Mouse (Mus musculus): ENCODE results near the gene Dusp16. TPM values are rescaled to one million over a fixed set of nuclear protein-coding genes. Genes with fewer than 3 reads are reported as not detected.

Gene Dusp16
- polyA plus RNA-seq, 1 experiment, result 0.22 TPM

DNA sequence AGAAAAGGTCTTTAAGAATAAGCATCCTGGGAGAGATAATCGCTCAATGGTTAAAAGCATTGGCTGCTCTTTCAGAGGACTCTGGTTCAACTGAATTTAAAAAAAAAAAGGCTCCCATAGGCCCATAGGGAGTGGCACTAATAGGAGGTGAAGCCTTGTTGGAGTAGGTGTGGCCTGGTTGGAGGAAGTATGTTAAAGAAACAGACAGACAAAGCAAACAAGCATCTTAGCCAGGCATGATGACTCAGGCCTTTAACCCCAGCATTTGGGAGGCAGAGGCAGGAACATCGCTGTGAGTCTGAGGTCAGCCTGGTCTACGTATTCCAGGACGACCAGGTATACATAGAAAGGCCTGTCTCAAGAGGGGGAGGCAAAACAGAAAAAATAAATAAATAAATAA lies 39.0 kb downstream of the Dusp16 start:
- Histone ChIP-seq H3K9me3 (ENCODE audit: control insufficient read depth, low read length) (no peaks in the 10 kb centered on the region), H3K27me3 (ENCODE audit: control insufficient read depth) (no peaks in the 10 kb centered on the region), H3K4me3 (replicated peaks) (no peak overlapping the region), H3K4me1 (ENCODE audit: control insufficient read depth) (peaks cover 10% of the 10 kb centered on the region), H3K36me3 (ENCODE audit: control insufficient read depth) (peaks cover 16% of the 10 kb centered on the region)
- no peak for TF ChIP-seq GATA1 (IDR thresholded peaks at IDR 0.05; ENCODE audit: low read length)
- no peak for TF ChIP-seq TAL1 (IDR thresholded peaks at IDR 0.05; ENCODE audit: low read length)

DNA sequence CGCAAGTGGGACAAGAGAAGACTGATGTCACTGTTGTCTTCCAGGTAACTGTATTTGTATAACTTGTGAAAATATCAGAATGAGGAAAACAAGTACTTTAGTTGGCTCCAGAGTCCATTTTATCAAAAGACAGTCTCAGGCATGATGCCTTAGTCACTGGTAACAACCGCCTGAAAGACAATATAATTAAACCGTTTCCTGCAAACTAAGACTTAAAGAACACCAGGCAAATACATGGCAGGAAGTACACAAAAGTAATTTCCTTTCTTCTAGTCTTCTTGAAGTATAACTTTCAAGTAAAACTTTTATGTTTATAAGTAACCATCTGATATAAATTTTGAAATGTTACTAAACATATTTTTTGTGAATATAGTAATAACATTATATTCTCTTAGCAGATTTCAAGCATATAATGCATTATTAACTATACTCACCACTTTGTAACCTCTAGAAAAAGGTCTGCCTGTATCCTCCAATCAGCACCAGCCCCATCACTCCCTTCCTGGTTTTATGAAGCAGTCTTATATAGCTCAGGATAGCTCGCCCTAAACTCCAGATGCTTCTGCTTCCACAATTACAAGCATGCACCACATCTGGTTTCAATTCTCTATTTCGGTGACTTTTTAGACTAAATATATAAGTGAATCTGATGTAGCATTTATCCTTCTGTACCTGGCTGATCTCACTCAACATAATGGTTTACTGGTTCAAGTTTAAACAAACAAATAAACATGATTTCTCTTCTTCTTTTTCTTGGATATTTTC lies 40.4 kb downstream of the Dusp16 start:
- Histone ChIP-seq H3K36me3 (ENCODE audit: control insufficient read depth) (peaks cover 13% of the 10 kb centered on the region), H3K4me3 (replicated peaks) (no peak overlapping the region), H3K27me3 (ENCODE audit: control insufficient read depth) (no peaks in the 10 kb centered on the region), H3K9me3 (ENCODE audit: control insufficient read depth, low read length) (no peaks in the 10 kb centered on the region), H3K4me1 (ENCODE audit: control insufficient read depth) (peaks cover 10% of the 10 kb centered on the region)
- TF ChIP-seq TAL1 (IDR thresholded peaks at IDR 0.05; ENCODE audit: low read length) (no peak), GATA1 (IDR thresholded peaks at IDR 0.05; ENCODE audit: low read length) (no peak)

DNA sequence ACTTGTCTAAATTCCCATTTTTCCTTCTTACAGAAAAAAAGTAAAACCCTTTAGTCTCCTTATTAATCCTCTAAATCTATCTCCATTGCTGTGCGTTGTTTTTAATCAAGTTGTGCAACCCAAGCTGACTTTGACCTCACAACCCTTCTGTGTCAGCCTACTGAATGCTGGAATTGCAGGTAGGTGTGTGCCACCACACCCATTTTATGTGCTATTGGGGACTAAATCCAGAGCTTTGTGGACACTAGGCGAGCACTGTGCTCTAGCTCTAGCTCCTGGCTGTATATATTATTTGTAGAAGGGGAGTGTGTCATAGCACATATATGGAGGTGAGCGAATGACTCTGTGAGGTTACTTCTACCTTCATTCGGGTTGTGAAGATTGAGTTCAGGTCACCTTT lies 41.3 kb downstream of the Dusp16 start:
- no peaks in the 10 kb centered on the region for H3K27me3 ChIP-seq (ENCODE audit: control insufficient read depth)
- TF ChIP-seq TAL1 (IDR thresholded peaks at IDR 0.05; ENCODE audit: low read length) (no peak), GATA1 (IDR thresholded peaks at IDR 0.05; ENCODE audit: low read length) (no peak)

DNA sequence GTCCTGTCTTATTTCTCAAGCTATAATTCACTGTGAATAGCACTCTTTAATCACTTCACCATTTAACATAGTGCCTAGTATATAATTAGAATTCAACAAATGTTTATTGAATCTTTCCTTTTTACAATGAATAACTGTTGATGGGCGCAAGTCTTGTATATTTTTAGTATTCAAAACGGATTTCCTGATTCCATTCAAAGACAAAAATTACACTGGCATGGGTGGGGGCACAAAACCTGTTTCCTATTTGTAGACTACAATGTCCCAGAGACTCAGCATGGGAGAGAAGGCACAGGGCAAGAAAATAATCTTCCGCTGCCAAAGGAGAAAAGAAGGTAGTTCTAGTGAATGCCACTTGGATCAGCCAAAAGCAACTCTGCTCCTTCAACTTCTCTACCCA lies 44.3 kb downstream of the Dusp16 start:
- H3K36me3 ChIP-seq (ENCODE audit: control insufficient read depth), result peaks cover 3% of the 10 kb centered on the region; the same call in 1 of the 2 replicates
- H3K4me3 ChIP-seq (replicated peaks), result no peak overlapping the region
- H3K9me3 ChIP-seq (ENCODE audit: control insufficient read depth, low read length), result no peaks in the 10 kb centered on the region
- H3K4me1 ChIP-seq (ENCODE audit: control insufficient read depth), result no peaks in the 10 kb centered on the region; the same call in none of the 2 replicates
- no peaks in the 10 kb centered on the region for H3K27me3 ChIP-seq (ENCODE audit: control insufficient read depth)
- TF ChIP-seq TAL1 (IDR thresholded peaks at IDR 0.05; ENCODE audit: low read length) (no peak), GATA1 (IDR thresholded peaks at IDR 0.05; ENCODE audit: low read length) (no peak)

More for the DNA sequence above, 41.3 kb downstream of the Dusp16 start:
- peaks cover 10% of the 10 kb centered on the region for H3K36me3 ChIP-seq (ENCODE audit: control insufficient read depth)
- H3K4me1 ChIP-seq (ENCODE audit: control insufficient read depth), result peaks cover 10% of the 10 kb centered on the region
- H3K4me3 ChIP-seq (replicated peaks), result no peak overlapping the region
- H3K9me3 ChIP-seq (ENCODE audit: control insufficient read depth, low read length), result no peaks in the 10 kb centered on the region

DNA sequence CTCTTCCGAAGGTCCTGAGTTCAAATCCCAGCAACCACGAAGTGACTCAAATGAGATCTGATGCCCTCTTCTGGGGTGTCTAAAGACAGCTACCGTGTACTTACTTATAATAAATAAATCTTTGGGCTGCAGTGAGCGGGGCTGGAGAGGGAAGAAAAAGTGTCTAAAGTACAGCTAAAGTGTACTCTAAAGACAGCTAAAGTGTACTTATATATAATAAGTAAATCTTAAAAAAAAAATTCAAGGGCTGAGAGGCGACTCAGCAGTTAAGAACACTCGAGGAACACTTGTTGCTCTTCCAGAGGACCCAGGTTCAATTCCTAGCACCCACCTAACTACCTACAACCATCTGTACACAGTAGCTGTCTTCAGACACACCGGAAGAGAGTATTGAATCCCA lies 46.5 kb downstream of the Dusp16 start:
- H3K36me3 ChIP-seq (ENCODE audit: control insufficient read depth), result no peaks in the 10 kb centered on the region; the same call in 1 of the 2 replicates
- H3K4me1 ChIP-seq (ENCODE audit: control insufficient read depth), result no peaks in the 10 kb centered on the region
- no peaks in the 10 kb centered on the region for H3K9me3 ChIP-seq (ENCODE audit: control insufficient read depth, low read length)
- TF ChIP-seq TAL1 (IDR thresholded peaks at IDR 0.05; ENCODE audit: low read length) (no peak), GATA1 (IDR thresholded peaks at IDR 0.05; ENCODE audit: low read length) (no peak)
- no peaks in the 10 kb centered on the region for H3K27me3 ChIP-seq (ENCODE audit: control insufficient read depth)
- no peak overlapping the region for H3K4me3 ChIP-seq (replicated peaks)

DNA sequence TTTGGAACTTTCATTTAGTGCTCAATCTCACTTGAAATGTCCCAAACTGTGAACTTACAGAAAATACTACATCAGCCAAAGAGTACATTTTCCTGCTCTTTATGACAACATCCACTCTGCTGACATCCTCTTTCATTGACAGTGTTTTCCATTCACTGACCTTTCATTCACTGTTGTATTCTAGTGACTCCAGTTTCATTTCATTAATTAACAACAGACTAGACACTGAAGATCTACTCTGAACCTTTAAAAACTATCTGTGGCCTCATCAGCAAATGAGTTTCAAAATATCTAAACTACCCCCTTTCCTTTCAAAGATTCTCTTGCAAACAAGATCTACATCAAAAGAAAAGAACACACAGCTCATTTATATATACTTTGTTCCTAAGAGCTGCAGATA lies 48.9 kb downstream of the Dusp16 start:
- TF ChIP-seq TAL1 (IDR thresholded peaks at IDR 0.05; ENCODE audit: low read length), result no peak
- no peak for TF ChIP-seq GATA1 (IDR thresholded peaks at IDR 0.05; ENCODE audit: low read length)
- no peaks in the 10 kb centered on the region for H3K9me3 ChIP-seq (ENCODE audit: control insufficient read depth, low read length)
- H3K27me3 ChIP-seq (ENCODE audit: control insufficient read depth), result no peaks in the 10 kb centered on the region
- H3K36me3 ChIP-seq (ENCODE audit: control insufficient read depth), result peaks cover 9% of the 10 kb centered on the region
- H3K4me3 ChIP-seq (replicated peaks), result no peak overlapping the region
- H3K4me1 ChIP-seq (ENCODE audit: control insufficient read depth), result no peaks in the 10 kb centered on the region

DNA sequence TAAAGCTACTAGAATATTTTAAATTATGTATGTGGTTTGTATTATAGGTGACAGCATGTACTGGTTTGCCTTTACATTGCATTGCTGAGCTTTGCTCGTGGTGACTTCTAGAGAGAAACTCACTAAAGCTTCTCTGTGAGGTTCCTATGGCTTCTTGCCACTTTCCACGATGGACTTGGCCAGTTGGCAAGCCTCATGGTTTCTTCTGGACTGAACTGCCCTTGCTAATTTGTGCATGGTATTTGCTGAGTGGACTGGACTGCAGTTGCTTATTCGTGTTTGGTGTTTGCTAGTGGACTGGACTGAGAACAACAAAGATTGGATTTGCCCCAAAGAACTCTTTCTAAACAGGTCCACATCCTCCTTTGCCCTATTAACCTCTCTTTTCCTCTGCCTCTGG lies 55.6 kb downstream of the Dusp16 start:
- no peaks in the 10 kb centered on the region for H3K9me3 ChIP-seq (ENCODE audit: control insufficient read depth, low read length)
- peaks cover 4% of the 10 kb centered on the region for H3K4me1 ChIP-seq (ENCODE audit: control insufficient read depth)
- no peaks in the 10 kb centered on the region for H3K27me3 ChIP-seq (ENCODE audit: control insufficient read depth)
- TF ChIP-seq TAL1 (IDR thresholded peaks at IDR 0.05; ENCODE audit: low read length) (no peak), GATA1 (IDR thresholded peaks at IDR 0.05; ENCODE audit: low read length) (no peak)
- peaks cover 12% of the 10 kb centered on the region for H3K36me3 ChIP-seq (ENCODE audit: control insufficient read depth)
- H3K4me3 ChIP-seq (replicated peaks), result no peak overlapping the region

DNA sequence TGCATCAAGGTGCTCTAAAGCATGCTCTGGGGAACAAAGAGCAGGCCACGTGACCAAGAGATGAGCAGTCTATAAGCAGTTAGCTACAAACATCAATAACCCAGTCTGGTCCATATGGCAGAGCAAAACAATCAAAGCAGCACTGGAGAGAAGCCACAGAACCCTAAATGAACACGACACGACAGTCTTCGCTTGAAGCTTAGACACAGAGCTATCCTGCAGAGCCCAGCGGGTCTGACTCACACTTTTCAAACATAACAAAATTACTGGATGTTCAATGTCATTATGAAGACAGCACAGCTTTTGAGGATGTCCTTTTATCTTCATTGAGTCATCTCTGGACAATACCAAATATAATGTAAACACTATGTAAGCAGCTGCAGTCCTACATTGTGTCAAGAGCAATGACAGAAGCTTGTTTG lies 58.6 kb downstream of the Dusp16 start:
- Histone ChIP-seq H3K36me3 (ENCODE audit: control insufficient read depth) (peaks cover 5% of the 10 kb centered on the region), H3K9me3 (ENCODE audit: control insufficient read depth, low read length) (no peaks in the 10 kb centered on the region), H3K4me3 (replicated peaks) (no peak overlapping the region), H3K4me1 (ENCODE audit: control insufficient read depth) (peaks cover 15% of the 10 kb centered on the region), H3K27me3 (ENCODE audit: control insufficient read depth) (no peaks in the 10 kb centered on the region)
- no peak for TF ChIP-seq TAL1 (IDR thresholded peaks at IDR 0.05; ENCODE audit: low read length)
- TF ChIP-seq GATA1 (IDR thresholded peaks at IDR 0.05; ENCODE audit: low read length), result no peak

DNA sequence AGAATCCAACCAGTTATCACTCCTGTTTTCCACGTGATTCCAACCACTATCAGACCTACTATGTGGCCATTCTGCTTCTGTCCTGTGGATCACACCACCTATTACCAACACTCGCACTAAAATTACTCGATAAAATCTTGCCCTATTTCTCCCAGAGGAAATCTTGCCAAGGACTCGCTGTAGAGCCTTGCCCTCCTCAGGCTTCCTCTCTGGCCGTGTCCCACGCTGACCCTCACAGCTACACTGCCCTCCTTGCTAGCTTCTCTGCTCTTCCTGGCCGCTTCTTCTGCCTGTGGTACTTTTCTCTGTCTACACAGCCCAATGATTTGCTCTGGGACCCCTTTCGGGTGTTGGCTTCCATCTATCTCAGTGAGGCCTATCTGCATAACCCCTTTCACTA lies 59.6 kb downstream of the Dusp16 start:
- no peaks in the 10 kb centered on the region for H3K27me3 ChIP-seq (ENCODE audit: control insufficient read depth)
- peaks cover 11% of the 10 kb centered on the region; the same call in 1 of the 2 replicates for H3K36me3 ChIP-seq (ENCODE audit: control insufficient read depth)
- H3K4me3 ChIP-seq (replicated peaks), result no peak overlapping the region
- no peak for TF ChIP-seq TAL1 (IDR thresholded peaks at IDR 0.05; ENCODE audit: low read length)
- no peak for TF ChIP-seq GATA1 (IDR thresholded peaks at IDR 0.05; ENCODE audit: low read length)
- H3K4me1 ChIP-seq (ENCODE audit: control insufficient read depth), result peaks cover 15% of the 10 kb centered on the region
- no peaks in the 10 kb centered on the region for H3K9me3 ChIP-seq (ENCODE audit: control insufficient read depth, low read length)

Measured in erythroblast, embryonic 14.5 days (primary cell).